22 mouse cellular contexts compared by ENCODE assay signal in the genomic region with DNA sequence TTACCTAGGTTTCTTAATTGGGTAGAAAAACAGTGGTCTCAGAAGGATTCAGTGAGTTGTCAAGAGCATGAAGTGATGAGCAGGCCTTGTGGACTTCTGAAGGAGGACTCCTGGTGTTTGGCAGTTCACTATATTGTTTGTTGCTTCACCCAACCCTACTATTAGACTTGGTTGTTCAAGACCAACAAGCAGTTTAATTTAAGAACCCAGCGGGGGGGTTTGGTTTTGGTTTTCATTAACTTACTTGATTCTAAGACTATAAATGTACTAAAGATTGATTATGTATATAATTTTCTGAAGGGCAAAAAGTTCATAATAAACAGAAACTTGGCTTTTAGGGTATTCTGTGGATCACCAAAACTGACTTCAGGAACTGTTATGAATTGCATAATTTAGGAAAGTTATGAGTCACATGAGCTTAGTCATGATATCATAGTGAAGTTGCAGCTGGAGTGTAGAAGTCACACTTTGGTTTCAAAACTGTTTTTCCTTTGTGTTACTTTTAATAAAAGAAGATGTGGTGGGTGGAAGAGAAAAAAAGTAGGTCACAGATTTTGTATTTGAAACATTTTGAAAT. TPM values are rescaled to one million over a fixed set of nuclear protein-coding genes. Genes with fewer than 3 reads are reported as not detected.
A peak's percentile ranks its signal among the peaks of the same experiment; 100 is the strongest.
DNase-seq lines count a peak whose midpoint lies in the region; ATAC-seq and TF ChIP-seq lines count a peak whose summit lies in the region.
"Had no signal": no experiment of that assay in that cellular context is flagged by ENCODE, and none has a peak within 500 bp of the region (broad histone marks: within the 10 kb centered on the region; RNA-seq: fewer than 3 reads in every experiment).

No protein-coding gene starts in this region.

- no peak overlapping the region for H3K4me2 ChIP-seq in hindbrain, embryonic 16.5 days (ENCODE audit: low read length)
- H3K4me2 ChIP-seq: embryonic facial prominence, embryonic 12.5 days; hindbrain, embryonic 13.5 days; lung, embryonic 15.5 days; neural tube, embryonic 13.5 days had no signal

- intact Hi-C loops in gastrocnemius, adult 2 months (cut with DNase I), result loop anchor here (5.0 to 10.0 kb wide), 3 partner anchors 83 to 175 kb away; a partner anchor contains a TSS

- peak overlapping the region; percentile 57 for H3K27ac ChIP-seq in gastrocnemius, adult 2 months
- H3K27ac ChIP-seq in hindbrain, embryonic 16.5 days (ENCODE audit: low read depth, low read length), result no peak overlapping the region
- H3K27ac ChIP-seq in embryonic facial prominence, embryonic 10.5 days (replicated peaks), result no peak overlapping the region
- H3K27ac ChIP-seq: embryonic facial prominence, embryonic 12.5 days; hindbrain, embryonic 13.5 days; lung, embryonic 15.5 days; neural tube, embryonic 13.5 days had no signal

- no peaks in the 10 kb centered on the region for H3K27me3 ChIP-seq in hindbrain, embryonic 16.5 days (replicated peaks; ENCODE audit: control insufficient read depth, insufficient read depth, low read length)
- H3K27me3 ChIP-seq in embryonic facial prominence, embryonic 10.5 days (replicated peaks; ENCODE audit: low read depth, poor library complexity, severe bottlenecking), result no peaks in the 10 kb centered on the region
- H3K27me3 ChIP-seq: embryonic facial prominence, embryonic 12.5 days; hindbrain, embryonic 13.5 days; lung, embryonic 15.5 days; neural tube, embryonic 13.5 days had no signal

- ATAC-seq in granulocyte monocyte progenitor cell, adult 5-6 weeks (replicated peaks; ENCODE audit: poor library complexity, severe bottlenecking), result peak; percentile 31
- ATAC-seq in hindbrain, embryonic 16.5 days, result no peak

- no peak for DNase-seq in gastrocnemius, adult 2 months
- no peak for DNase-seq in gastrocnemius, adult 18-20 months (ENCODE audit: low spot score)
- DNase-seq in 3134 (ENCODE audit: extremely low read depth, insufficient read length, low spot score) (peak; percentile 29), NIH3T3 (ENCODE audit: low read depth) (peak; percentile 70)
- DNase-seq in adrenal gland, postnatal 4 days (ENCODE audit: low spot score in 2 of 2), result no peak
- DNase-seq in embryonic facial prominence, embryonic 10.5 days (ENCODE audit: low spot score), result no peak
- DNase-seq: adrenal gland, adult 8-10 months; cerebellum, adult 8-10 months; gastrocnemius, postnatal 10 days; heart, postnatal 14 days; kidney, adult 9 months; kidney, postnatal 4 days; layer of hippocampus, postnatal 36 days; liver; right cerebral cortex, postnatal 14 days; thymus, postnatal 14 days had no signal

- TF ChIP-seq CTCF in gastrocnemius, adult 2 months (IDR thresholded peaks at IDR 0.05), result no peak

- WGBS in hindbrain, embryonic 16.5 days, result 97% methylated on average over 1 of the region's 1 CpGs
- WGBS in embryonic facial prominence, embryonic 10.5 days, result 96% methylated on average over 1 of the region's 1 CpGs

- H3K4me1 ChIP-seq in hindbrain, embryonic 16.5 days (ENCODE audit: control insufficient read depth, insufficient read depth, low read depth, low read length), result peaks cover 6% of the 10 kb centered on the region
- H3K4me1 ChIP-seq in embryonic facial prominence, embryonic 10.5 days, result peaks cover 13% of the 10 kb centered on the region
- H3K4me1 ChIP-seq: embryonic facial prominence, embryonic 12.5 days had no signal

- no peak overlapping the region for H3K4me3 ChIP-seq in gastrocnemius, adult 2 months
- H3K4me3 ChIP-seq in hindbrain, embryonic 16.5 days (ENCODE audit: low read length), result no peak overlapping the region
- H3K4me3 ChIP-seq in embryonic facial prominence, embryonic 10.5 days, result no peak overlapping the region
- H3K4me3 ChIP-seq: embryonic facial prominence, embryonic 12.5 days; hindbrain, embryonic 13.5 days; lung, embryonic 15.5 days; neural tube, embryonic 13.5 days had no signal

- no peaks in the 10 kb centered on the region for H3K9me3 ChIP-seq in hindbrain, embryonic 16.5 days (ENCODE audit: control insufficient read depth, low read length)
- H3K9me3 ChIP-seq in embryonic facial prominence, embryonic 10.5 days, result no peaks in the 10 kb centered on the region
- H3K9me3 ChIP-seq: embryonic facial prominence, embryonic 12.5 days; hindbrain, embryonic 13.5 days; lung, embryonic 15.5 days; neural tube, embryonic 13.5 days had no signal

- H3K9ac ChIP-seq in hindbrain, embryonic 16.5 days (ENCODE audit: low read depth, low read length), result no peak overlapping the region
- H3K9ac ChIP-seq: embryonic facial prominence, embryonic 12.5 days; hindbrain, embryonic 13.5 days; lung, embryonic 15.5 days; neural tube, embryonic 13.5 days had no signal

- H3K36me3 ChIP-seq in hindbrain, embryonic 16.5 days (ENCODE audit: control insufficient read depth, insufficient read depth, low read length), result no peaks in the 10 kb centered on the region
- no peaks in the 10 kb centered on the region for H3K36me3 ChIP-seq in embryonic facial prominence, embryonic 10.5 days (replicated peaks)
- H3K36me3 ChIP-seq: embryonic facial prominence, embryonic 12.5 days; hindbrain, embryonic 13.5 days; lung, embryonic 15.5 days; neural tube, embryonic 13.5 days had no signal

RNA-seq across cellular contexts. Expression of a gene that starts 3.3 kb away (rescaled TPM):
- 10 to 100 TPM; 19.3 to 33.8 TPM for total RNA-seq in gastrocnemius, adult 2 months (2021)
- 10 to 100 TPM; 17.1 to 18.7 TPM for total RNA-seq in gastrocnemius, adult 18-20 months (2021)
- 40.7 and 44.9 TPM in 2 replicates for total RNA-seq in granulocyte monocyte progenitor cell, adult 5-6 weeks (2014; fragmentation: Nextera tagmentation)
- 52.1 and 54.9 TPM in 2 replicates for total RNA-seq in granulocyte monocyte progenitor cell, adult 5-6 weeks (2017)
- 17.0 and 20.6 TPM in 2 replicates for polyA plus RNA-seq in hindbrain, embryonic 16.5 days (2015; fragmentation: Nextera tagmentation; extraction: Ambion mirVana)
- total RNA-seq in adrenal gland, postnatal 4 days (2021), result 10 to 100 TPM; 48.9 to 57.0 TPM
- 42.3 and 43.1 TPM in 2 replicates for polyA plus RNA-seq in embryonic facial prominence, embryonic 10.5 days (2016; fragmentation: Nextera tagmentation; extraction: Ambion mirVana)

RNA-seq across cellular contexts. Expression of a gene that starts 47.3 kb away (rescaled TPM):
- total RNA-seq in gastrocnemius, adult 2 months (2021), result 10 to 100 TPM; 20.4 to 28.2 TPM
- 10 to 100 TPM; 18.7 to 28.8 TPM for total RNA-seq in gastrocnemius, adult 18-20 months (2021)
- 218 and 229 TPM in 2 replicates for total RNA-seq in granulocyte monocyte progenitor cell, adult 5-6 weeks (2014; fragmentation: Nextera tagmentation)
- total RNA-seq in granulocyte monocyte progenitor cell, adult 5-6 weeks (2017), result 198 and 212 TPM in 2 replicates
- polyA plus RNA-seq in hindbrain, embryonic 16.5 days (2015; fragmentation: Nextera tagmentation; extraction: Ambion mirVana), result 1,107 and 1,184 TPM in 2 replicates
- 100 to 1,000 TPM; 268 to 301 TPM for total RNA-seq in adrenal gland, postnatal 4 days (2021)
- polyA plus RNA-seq in embryonic facial prominence, embryonic 10.5 days (2016; fragmentation: Nextera tagmentation; extraction: Ambion mirVana), result 1,000 and 1,033 TPM in 2 replicates

RNA-seq across cellular contexts. Expression of a gene that starts 53.9 kb away (rescaled TPM):
- total RNA-seq in gastrocnemius, adult 2 months (2021), result 1 to 10 TPM; 4.5 to 6.3 TPM
- total RNA-seq in gastrocnemius, adult 18-20 months (2021), result 1 to 10 TPM; 3.3 to 5.3 TPM
- 39.0 and 46.8 TPM in 2 replicates for total RNA-seq in granulocyte monocyte progenitor cell, adult 5-6 weeks (2014; fragmentation: Nextera tagmentation)
- 27.1 and 34.6 TPM in 2 replicates for total RNA-seq in granulocyte monocyte progenitor cell, adult 5-6 weeks (2017)
- polyA plus RNA-seq in hindbrain, embryonic 16.5 days (2015; fragmentation: Nextera tagmentation; extraction: Ambion mirVana), result 31.3 and 33.0 TPM in 2 replicates
- total RNA-seq in adrenal gland, postnatal 4 days (2021), result 10 to 100 TPM; 59.1 to 61.7 TPM
- polyA plus RNA-seq in embryonic facial prominence, embryonic 10.5 days (2016; fragmentation: Nextera tagmentation; extraction: Ambion mirVana), result 43.0 and 46.1 TPM in 2 replicates

Comparison
In these comparisons a context has a peak if more than half of its experiments do, and no peak if none do; other contexts are left out.
1. DNase-seq: peak in 3134 (single experiment) and NIH3T3 (single experiment); none in gastrocnemius, adult 2 months (single experiment), gastrocnemius, adult 18-20 months (single experiment), adrenal gland, postnatal 4 days (0 of 2) and embryonic facial prominence, embryonic 10.5 days (single experiment).
2. RNA of a gene that starts 47.3 kb away (total RNA-seq): 268 to 301 TPM in adrenal gland, postnatal 4 days and 198 to 229 TPM in granulocyte monocyte progenitor cell, adult 5-6 weeks; 18.7 to 28.8 TPM in gastrocnemius, adult 18-20 months and 20.4 to 28.2 TPM in gastrocnemius, adult 2 months; every median in the first group is over 4 times any median in the second.